Mouse (Mus musculus): ENCODE data around the gene Gm17662.

GRCm38 (mm10) chr4:104828939-104829338 is 28.2 kb upstream of the Gm17662 start:
- TF ChIP-seq POLR2A (IDR thresholded peaks at IDR 0.05; ENCODE audit: control insufficient read depth, low read depth, low read length) (no peak), CTCF (IDR thresholded peaks at IDR 0.05; ENCODE audit: control insufficient read depth, insufficient read depth, insufficient replicate concordance, low read depth, low read length) (no peak)

All from testis, adult 2 months (tissue).